Mouse (Mus musculus): ENCODE measurements around the gene Tcea3. TPM values are rescaled to one million over a fixed set of nuclear protein-coding genes. Genes with fewer than 3 reads are reported as not detected.
A peak's percentile ranks its signal among the peaks of the same experiment; 100 is the strongest.

Tcea3 gene
- 57.1 and 57.8 TPM in 2 replicates for polyA plus RNA-seq (2011; ENCODE audit: insufficient read depth, insufficient read length, low read depth, missing spikeins)

DNA sequence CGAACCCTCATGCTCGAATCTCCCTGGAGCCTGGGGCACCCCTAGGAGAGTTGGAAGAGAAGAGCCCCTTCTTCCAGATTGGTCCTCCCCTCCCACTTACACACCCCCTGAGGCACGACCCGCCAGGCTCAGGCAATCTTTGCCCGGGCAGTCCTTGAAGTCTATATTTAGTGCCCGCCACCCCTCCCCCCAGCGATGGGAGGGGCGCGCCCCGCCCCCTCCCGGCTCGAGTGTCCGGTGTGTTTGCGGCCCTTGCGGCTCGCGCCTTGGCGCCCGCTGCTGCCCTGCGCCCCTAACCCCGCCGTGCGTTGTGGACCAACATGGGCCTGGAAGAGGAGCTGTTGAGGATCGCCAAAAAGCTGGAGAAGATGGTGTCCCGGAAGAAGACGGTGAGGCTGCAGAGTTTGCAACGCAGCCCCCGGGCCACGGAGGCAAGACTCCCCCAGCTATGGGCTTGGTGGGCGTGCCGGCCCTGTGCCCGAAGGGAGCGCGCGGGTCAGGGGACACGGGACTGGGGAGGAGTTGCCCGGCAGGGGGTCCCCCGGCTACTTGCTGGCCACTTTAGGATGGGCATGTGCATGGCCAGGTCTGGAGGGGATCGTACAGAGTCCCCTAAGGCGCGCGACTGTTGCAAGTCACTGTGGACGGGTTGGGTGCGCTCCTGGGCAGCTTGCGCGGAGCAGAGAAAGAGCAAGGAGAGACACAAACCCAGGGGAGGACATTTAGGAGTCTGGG, at the start of gene Tcea3:
TSS of gene Tcea3 (plus strand) at position 1 of the 735 bp plus-strand sequence.
- H3K27me3 ChIP-seq (ENCODE audit: control insufficient read depth, insufficient read depth, low read length, poor library complexity, severe bottlenecking), result no peaks in the 10 kb centered on the region
- H3K4me1 ChIP-seq (ENCODE audit: control insufficient read depth, insufficient read depth, low read length), result peaks cover 6% of the 10 kb centered on the region
- TF ChIP-seq CTCF (IDR thresholded peaks at IDR 0.05; ENCODE audit: low read depth, low read length), result no peak
- peak; percentile 82 for TF ChIP-seq EP300 (IDR thresholded peaks at IDR 0.05; ENCODE audit: insufficient read depth, low read depth, low read length)
- peak within 1 kb of the TSS; percentile 71 for H3K9ac ChIP-seq (ENCODE audit: low read depth, poor library complexity, severe bottlenecking)
- no peaks in the 10 kb centered on the region for H3K36me3 ChIP-seq (ENCODE audit: control insufficient read depth, insufficient read depth, low read length, poor library complexity, severe bottlenecking)
- peak within 1 kb of the TSS; percentile 81 for H3K4me3 ChIP-seq (ENCODE audit: low read depth, low read length)
- H3K9me3 ChIP-seq (replicated peaks; ENCODE audit: control insufficient read depth, insufficient read depth, low read length, poor library complexity, severe bottlenecking), result no peaks in the 10 kb centered on the region
- peak within 1 kb of the TSS; percentile 83 for H3K27ac ChIP-seq (ENCODE audit: insufficient read depth, low read length)

DNA sequence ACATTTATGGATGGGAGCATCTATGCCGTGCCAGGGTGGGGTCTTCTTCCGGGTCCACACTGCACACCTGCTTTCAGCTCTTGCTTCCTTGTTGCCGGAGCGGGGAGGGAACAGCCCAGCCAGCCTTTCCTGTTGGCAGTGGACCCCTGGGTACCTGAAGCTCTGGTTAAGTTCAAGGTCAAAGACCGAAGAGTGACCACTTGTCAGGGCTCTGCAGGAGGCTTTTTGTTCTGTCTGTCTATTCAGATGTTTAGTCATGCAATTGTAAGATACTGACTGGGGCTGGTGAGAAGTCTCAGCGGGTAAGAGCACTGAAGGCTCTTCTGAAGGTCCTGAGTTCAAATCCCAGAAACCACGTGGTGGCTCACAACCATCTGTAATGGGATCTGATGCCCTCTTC, 48.7 kb upstream of the Tcea3 start:
- Histone ChIP-seq H3K4me1 (ENCODE audit: control insufficient read depth, insufficient read depth, low read length) (peaks cover 2% of the 10 kb centered on the region), H3K27me3 (ENCODE audit: control insufficient read depth, insufficient read depth, low read length, poor library complexity, severe bottlenecking) (no peaks in the 10 kb centered on the region), H3K36me3 (ENCODE audit: control insufficient read depth, insufficient read depth, low read length, poor library complexity, severe bottlenecking) (no peaks in the 10 kb centered on the region), H3K27ac (ENCODE audit: insufficient read depth, low read length) (no peak overlapping the region), H3K9ac (ENCODE audit: low read depth, poor library complexity, severe bottlenecking) (no peak overlapping the region), H3K4me3 (ENCODE audit: low read depth, low read length) (no peak overlapping the region), H3K9me3 (replicated peaks; ENCODE audit: control insufficient read depth, insufficient read depth, low read length, poor library complexity, severe bottlenecking) (no peaks in the 10 kb centered on the region)
- no peak for TF ChIP-seq CTCF (IDR thresholded peaks at IDR 0.05; ENCODE audit: low read depth, low read length)
- TF ChIP-seq EP300 (IDR thresholded peaks at IDR 0.05; ENCODE audit: insufficient read depth, low read depth, low read length), result peak; percentile 46; the same call in 1 of the 2 replicates

- Histone ChIP-seq H3K27me3 (ENCODE audit: control insufficient read depth, insufficient read depth, low read length, poor library complexity, severe bottlenecking) (no peaks in the 10 kb centered on the region), H3K4me3 (ENCODE audit: low read depth, low read length) (no peak overlapping the region), H3K36me3 (ENCODE audit: control insufficient read depth, insufficient read depth, low read length, poor library complexity, severe bottlenecking) (no peaks in the 10 kb centered on the region), H3K9me3 (replicated peaks; ENCODE audit: control insufficient read depth, insufficient read depth, low read length, poor library complexity, severe bottlenecking) (no peaks in the 10 kb centered on the region), H3K9ac (ENCODE audit: low read depth, poor library complexity, severe bottlenecking) (no peak overlapping the region), H3K27ac (ENCODE audit: insufficient read depth, low read length) (no peak overlapping the region), H3K4me1 (ENCODE audit: control insufficient read depth, insufficient read depth, low read length) (peaks cover 2% of the 10 kb centered on the region)
- no peak for TF ChIP-seq POLR2A (IDR thresholded peaks at IDR 0.05; ENCODE audit: insufficient read depth, low read length)
- TF ChIP-seq CTCF (IDR thresholded peaks at IDR 0.05; ENCODE audit: low read depth, low read length), result peak; percentile 90
Observed at GRCm38 (mm10) chr4:136199562-136200292, 47.8 kb upstream of the Tcea3 start.

GRCm38 (mm10) chr4:136202509-136202908, 45.0 kb upstream of the Tcea3 start:
- Histone ChIP-seq H3K9ac (ENCODE audit: low read depth, poor library complexity, severe bottlenecking) (no peak overlapping the region), H3K4me3 (ENCODE audit: low read depth, low read length) (no peak overlapping the region), H3K27me3 (ENCODE audit: control insufficient read depth, insufficient read depth, low read length, poor library complexity, severe bottlenecking) (no peaks in the 10 kb centered on the region), H3K36me3 (ENCODE audit: control insufficient read depth, insufficient read depth, low read length, poor library complexity, severe bottlenecking) (no peaks in the 10 kb centered on the region), H3K4me1 (ENCODE audit: control insufficient read depth, insufficient read depth, low read length) (peaks cover 2% of the 10 kb centered on the region), H3K27ac (ENCODE audit: insufficient read depth, low read length) (no peak overlapping the region), H3K9me3 (replicated peaks; ENCODE audit: control insufficient read depth, insufficient read depth, low read length, poor library complexity, severe bottlenecking) (no peaks in the 10 kb centered on the region)
- TF ChIP-seq CTCF (IDR thresholded peaks at IDR 0.05; ENCODE audit: low read depth, low read length) (peak; percentile 97), POLR2A (IDR thresholded peaks at IDR 0.05; ENCODE audit: insufficient read depth, low read length) (no peak), EP300 (IDR thresholded peaks at IDR 0.05; ENCODE audit: insufficient read depth, low read depth, low read length) (no peak)

GRCm38 (mm10) chr4:136204775-136205174, 42.8 kb upstream of the Tcea3 start:
- Histone ChIP-seq H3K27ac (ENCODE audit: insufficient read depth, low read length) (no peak overlapping the region), H3K9me3 (replicated peaks; ENCODE audit: control insufficient read depth, insufficient read depth, low read length, poor library complexity, severe bottlenecking) (no peaks in the 10 kb centered on the region), H3K4me3 (ENCODE audit: low read depth, low read length) (no peak overlapping the region), H3K4me1 (ENCODE audit: control insufficient read depth, insufficient read depth, low read length) (peaks cover 2% of the 10 kb centered on the region), H3K9ac (ENCODE audit: low read depth, poor library complexity, severe bottlenecking) (no peak overlapping the region), H3K27me3 (ENCODE audit: control insufficient read depth, insufficient read depth, low read length, poor library complexity, severe bottlenecking) (no peaks in the 10 kb centered on the region), H3K36me3 (ENCODE audit: control insufficient read depth, insufficient read depth, low read length, poor library complexity, severe bottlenecking) (no peaks in the 10 kb centered on the region)
- TF ChIP-seq POLR2A (IDR thresholded peaks at IDR 0.05; ENCODE audit: insufficient read depth, low read length) (no peak), CTCF (IDR thresholded peaks at IDR 0.05; ENCODE audit: low read depth, low read length) (no peak), EP300 (IDR thresholded peaks at IDR 0.05; ENCODE audit: insufficient read depth, low read depth, low read length) (no peak)
